9 mouse cellular contexts compared by ENCODE assay signal in genomic region chr12:86641763-86642162, GRCm38 (mm10). TPM values are rescaled to one million over a fixed set of nuclear protein-coding genes. Genes with fewer than 3 reads are reported as not detected.
DNase-seq lines count a peak whose midpoint lies in the region; ATAC-seq and TF ChIP-seq lines count a peak whose summit lies in the region.
"Had no signal": no experiment of that assay in that cellular context is flagged by ENCODE, and none has a peak within 500 bp of the region (broad histone marks: within the 10 kb centered on the region; RNA-seq: fewer than 3 reads in every experiment).

No protein-coding gene starts in this region.

- DNase-seq in CD4-positive, CD25-positive, alpha-beta regulatory T cell, adult 2 months (ENCODE audit: low read depth, low spot score), result peak; percentile 46
- DNase-seq in kidney, postnatal 0 days (ENCODE audit: low spot score), result peak; percentile 54
- no peak for DNase-seq in kidney, adult 11 months
- peak; percentile 16 for DNase-seq in CD4-positive helper T cell, adult 2 months (ENCODE audit: low read depth, low spot score)
- peak; percentile 34 for DNase-seq in embryonic facial prominence, embryonic 10.5 days (ENCODE audit: low spot score)
- no peak for DNase-seq in spleen, adult 18-20 months

- H3K9me3 ChIP-seq in kidney, postnatal 0 days (replicated peaks; ENCODE audit: low read length), result no peaks in the 10 kb centered on the region
- H3K9me3 ChIP-seq in embryonic facial prominence, embryonic 10.5 days, result no peaks in the 10 kb centered on the region
- H3K9me3 ChIP-seq: embryonic facial prominence, embryonic 12.5 days had no signal

- no peaks in the 10 kb centered on the region for H3K27me3 ChIP-seq in kidney, postnatal 0 days (ENCODE audit: insufficient read depth, low read length)
- H3K27me3 ChIP-seq in embryonic facial prominence, embryonic 10.5 days (replicated peaks; ENCODE audit: low read depth, poor library complexity, severe bottlenecking), result peaks cover 8% of the 10 kb centered on the region; the same call in 1 of the 2 replicates
- H3K27me3 ChIP-seq: embryonic facial prominence, embryonic 12.5 days had no signal

- no peak overlapping the region for H3K4me3 ChIP-seq in kidney, postnatal 0 days (replicated peaks; ENCODE audit: low read depth, low read length)
- H3K4me3 ChIP-seq in embryonic facial prominence, embryonic 10.5 days, result no peak overlapping the region
- H3K4me3 ChIP-seq: embryonic facial prominence, embryonic 12.5 days had no signal

- no peaks in the 10 kb centered on the region for H3K4me1 ChIP-seq in kidney, postnatal 0 days (replicated peaks; ENCODE audit: insufficient read depth, low read length)
- H3K4me1 ChIP-seq in embryonic facial prominence, embryonic 10.5 days, result peaks cover 28% of the 10 kb centered on the region

- TF ChIP-seq CTCF in kidney, postnatal 0 days (IDR thresholded peaks at IDR 0.05; ENCODE audit: low read depth), result peak; percentile 71

- ATAC-seq in CD4-positive, CD25-positive, alpha-beta regulatory T cell, adult 4 months, result no peak
- no peak for ATAC-seq in kidney, postnatal 0 days (replicated peaks; ENCODE audit: low FRiP score, low read depth)
- ATAC-seq in activated CD4-positive, CD25-positive, alpha-beta regulatory T cell, adult 4 months, result no peak

- H3K9ac ChIP-seq in kidney, postnatal 0 days (ENCODE audit: low read depth, low read length), result no peak overlapping the region
- H3K9ac ChIP-seq: embryonic facial prominence, embryonic 12.5 days had no signal

- no peak overlapping the region for H3K4me2 ChIP-seq in kidney, postnatal 0 days (ENCODE audit: low read length)
- H3K4me2 ChIP-seq: embryonic facial prominence, embryonic 12.5 days had no signal

- 47% methylated on average over 8 of the region's 8 CpGs for WGBS in kidney, postnatal 0 days
- WGBS in embryonic facial prominence, embryonic 10.5 days, result 38% methylated on average over 8 of the region's 8 CpGs

- H3K27ac ChIP-seq in kidney, postnatal 0 days, result no peak overlapping the region
- H3K27ac ChIP-seq in embryonic facial prominence, embryonic 10.5 days (replicated peaks), result no peak overlapping the region
- H3K27ac ChIP-seq: embryonic facial prominence, embryonic 12.5 days had no signal

- no peaks in the 10 kb centered on the region for H3K36me3 ChIP-seq in kidney, postnatal 0 days (ENCODE audit: insufficient read depth, low read length)
- H3K36me3 ChIP-seq in embryonic facial prominence, embryonic 10.5 days (replicated peaks), result no peaks in the 10 kb centered on the region
- H3K36me3 ChIP-seq: embryonic facial prominence, embryonic 12.5 days had no signal

RNA-seq across cellular contexts. Expression of gene Vash1, which starts 36.7 kb away (rescaled TPM):
- polyA plus RNA-seq in CD4-positive, CD25-positive, alpha-beta regulatory T cell, adult 4 months (2017; shearing (Covaris generic)), result not detected
- 6.4 and 6.8 TPM in 2 replicates for polyA plus RNA-seq in kidney, postnatal 0 days (2015; fragmentation: Nextera tagmentation; extraction: Ambion mirVana)
- 13.5 and 14.7 TPM in 2 replicates for polyA plus RNA-seq in embryonic facial prominence, embryonic 10.5 days (2016; fragmentation: Nextera tagmentation; extraction: Ambion mirVana)
- under 1 TPM in 1 of 2 experiments, not detected in 1; 0.17 TPM for polyA plus RNA-seq in activated CD4-positive, CD25-positive, alpha-beta regulatory T cell, adult 4 months (2017; shearing (Covaris generic))

Comparison
In these comparisons a context has a peak if more than half of its experiments do, and no peak if none do; other contexts are left out.
1. DNase-seq: peak in CD4-positive, CD25-positive, alpha-beta regulatory T cell, adult 2 months (single experiment), kidney, postnatal 0 days (single experiment), CD4-positive helper T cell, adult 2 months (single experiment) and embryonic facial prominence, embryonic 10.5 days (single experiment); none in kidney, adult 11 months (single experiment) and spleen, adult 18-20 months (0 of 2).